In genomic region chr7:140903212-140903611, GRCm38 (mm10) we compare ENCODE assay signal across 8 mouse cellular contexts. TPM values are rescaled to one million over a fixed set of nuclear protein-coding genes. Genes with fewer than 3 reads are reported as not detected.
DNase-seq lines count a peak whose midpoint lies in the region; ATAC-seq and TF ChIP-seq lines count a peak whose summit lies in the region.
"Had no signal": no experiment of that assay in that cellular context is flagged by ENCODE, and none has a peak within 500 bp of the region (broad histone marks: within the 10 kb centered on the region; RNA-seq: fewer than 3 reads in every experiment).

No protein-coding gene starts in this region.

- peak; percentile 34; the same call in 1 of the 2 replicates for ATAC-seq in intestine, postnatal 0 days
- peak; percentile 73 for ATAC-seq in midbrain, embryonic 13.5 days

- H3K9ac ChIP-seq in intestine, postnatal 0 days (ENCODE audit: low read depth, low read length) = no peak overlapping the region
- H3K9ac ChIP-seq in midbrain, embryonic 13.5 days (replicated peaks) = 0 out of 2 replicates have a peak overlapping the region, but pooled peaks have one; percentile 16

- 25% methylated on average over 13 of the region's 13 CpGs for WGBS in intestine, postnatal 0 days
- 27% methylated on average over 13 of the region's 13 CpGs for WGBS in limb, embryonic 10.5 days
- 22% methylated on average over 13 of the region's 13 CpGs for WGBS in midbrain, embryonic 13.5 days

- DNase-seq in T-cell, adult 2 months (ENCODE audit: low spot score) = peak; percentile 55
- DNase-seq in cerebellum, adult 9-11 months = peak; percentile 65
- DNase-seq in gastrocnemius, adult 18-20 months (ENCODE audit: low spot score) = peak; percentile 83
- peak; percentile 87 for DNase-seq in limb, embryonic 10.5 days (ENCODE audit: low spot score)
- peak; percentile 60 for DNase-seq in spleen, adult 12 weeks (ENCODE audit: low spot score)

- peaks cover 11% of the 10 kb centered on the region for H3K36me3 ChIP-seq in intestine, postnatal 0 days (ENCODE audit: control insufficient read depth, insufficient read depth)
- peaks cover 25% of the 10 kb centered on the region for H3K36me3 ChIP-seq in limb, embryonic 10.5 days
- peaks cover 22% of the 10 kb centered on the region for H3K36me3 ChIP-seq in midbrain, embryonic 13.5 days

- H3K4me1 ChIP-seq in intestine, postnatal 0 days (replicated peaks; ENCODE audit: control insufficient read depth, insufficient read depth, low read length) = no peaks in the 10 kb centered on the region
- H3K4me1 ChIP-seq in limb, embryonic 10.5 days = peaks cover 20% of the 10 kb centered on the region
- no peaks in the 10 kb centered on the region; the same call in 1 of the 2 replicates for H3K4me1 ChIP-seq in midbrain, embryonic 13.5 days (replicated peaks)

- no peak overlapping the region for H3K4me3 ChIP-seq in intestine, postnatal 0 days (ENCODE audit: low read depth, low read length)
- no peak overlapping the region for H3K4me3 ChIP-seq in limb, embryonic 10.5 days
- no peak overlapping the region for H3K4me3 ChIP-seq in midbrain, embryonic 13.5 days (replicated peaks)

- H3K27ac ChIP-seq in intestine, postnatal 0 days (ENCODE audit: low read depth, low read length) = no peak overlapping the region
- peak overlapping the region; percentile 31 for H3K27ac ChIP-seq in limb, embryonic 10.5 days
- no peak overlapping the region for H3K27ac ChIP-seq in midbrain, embryonic 13.5 days
- H3K27ac ChIP-seq: macrophage had no signal

- H3K4me2 ChIP-seq in intestine, postnatal 0 days (replicated peaks; ENCODE audit: low read depth) = no peak overlapping the region
- no peak overlapping the region for H3K4me2 ChIP-seq in midbrain, embryonic 13.5 days (replicated peaks)

- H3K27me3 ChIP-seq in intestine, postnatal 0 days (replicated peaks; ENCODE audit: control insufficient read depth, insufficient read depth, low read length) = no peaks in the 10 kb centered on the region
- H3K27me3 ChIP-seq in limb, embryonic 10.5 days (ENCODE audit: low read depth, poor library complexity, severe bottlenecking) = no peaks in the 10 kb centered on the region
- no peaks in the 10 kb centered on the region for H3K27me3 ChIP-seq in midbrain, embryonic 13.5 days

- H3K9me3 ChIP-seq in intestine, postnatal 0 days (ENCODE audit: control insufficient read depth) = no peaks in the 10 kb centered on the region
- H3K9me3 ChIP-seq in limb, embryonic 10.5 days (replicated peaks) = no peaks in the 10 kb centered on the region
- no peaks in the 10 kb centered on the region for H3K9me3 ChIP-seq in midbrain, embryonic 13.5 days

- TF ChIP-seq CTCF in intestine, postnatal 0 days (IDR thresholded peaks at IDR 0.05; ENCODE audit: low read depth) = peak; percentile 95

RNA-seq across cellular contexts. Expression of gene Cox8b, which starts 3.0 kb away (rescaled TPM):
- 1,000 to 10,000 TPM; 2,037 to 2,233 TPM for total RNA-seq in gastrocnemius, adult 18-20 months (2021)
- polyA plus RNA-seq in intestine, postnatal 0 days (2015; fragmentation: Nextera tagmentation; extraction: Ambion mirVana) = 0.53 and 0.69 TPM in 2 replicates
- polyA plus RNA-seq in limb, embryonic 10.5 days (2016; fragmentation: Nextera tagmentation; extraction: Ambion mirVana) = 0.49 TPM in 1 of 2 replicates, not detected in the other
- polyA plus RNA-seq in midbrain, embryonic 13.5 days (2015; fragmentation: Nextera tagmentation; extraction: Ambion mirVana) = not detected in 2 replicates
- polyA plus RNA-seq: macrophage had no signal

RNA-seq across cellular contexts. Expression of gene Nlrp6, which starts 17.5 kb away (rescaled TPM):
- total RNA-seq in gastrocnemius, adult 18-20 months (2021) = not detected
- polyA plus RNA-seq in intestine, postnatal 0 days (2015; fragmentation: Nextera tagmentation; extraction: Ambion mirVana) = 52.8 and 53.0 TPM in 2 replicates
- 0.06 and 0.26 TPM in 2 replicates for polyA plus RNA-seq in limb, embryonic 10.5 days (2016; fragmentation: Nextera tagmentation; extraction: Ambion mirVana)
- polyA plus RNA-seq in midbrain, embryonic 13.5 days (2015; fragmentation: Nextera tagmentation; extraction: Ambion mirVana) = 0.17 and 0.18 TPM in 2 replicates
- polyA plus RNA-seq: macrophage had no signal

RNA-seq across cellular contexts. Expression of gene Sirt3, which starts 21.1 kb away (rescaled TPM):
- 10 to 100 TPM; 22.5 to 25.5 TPM for total RNA-seq in gastrocnemius, adult 18-20 months (2021)
- 28.9 and 30.9 TPM in 2 replicates for polyA plus RNA-seq in intestine, postnatal 0 days (2015; fragmentation: Nextera tagmentation; extraction: Ambion mirVana)
- 25.4 and 27.6 TPM in 2 replicates for polyA plus RNA-seq in limb, embryonic 10.5 days (2016; fragmentation: Nextera tagmentation; extraction: Ambion mirVana)
- polyA plus RNA-seq in midbrain, embryonic 13.5 days (2015; fragmentation: Nextera tagmentation; extraction: Ambion mirVana) = 40.7 and 42.1 TPM in 2 replicates

RNA-seq across cellular contexts. Expression of gene Psmd13, which starts 21.4 kb away (rescaled TPM):
- 10 to 100 TPM; 83.0 to 87.8 TPM for total RNA-seq in gastrocnemius, adult 18-20 months (2021)
- 150 and 155 TPM in 2 replicates for polyA plus RNA-seq in intestine, postnatal 0 days (2015; fragmentation: Nextera tagmentation; extraction: Ambion mirVana)
- 353 and 364 TPM in 2 replicates for polyA plus RNA-seq in limb, embryonic 10.5 days (2016; fragmentation: Nextera tagmentation; extraction: Ambion mirVana)
- polyA plus RNA-seq in midbrain, embryonic 13.5 days (2015; fragmentation: Nextera tagmentation; extraction: Ambion mirVana) = 287 and 302 TPM in 2 replicates

RNA-seq across cellular contexts. Expression of gene Pgghg, which starts 38.0 kb away (rescaled TPM):
- total RNA-seq in gastrocnemius, adult 18-20 months (2021) = 1 to 10 TPM; 2.2 to 3.4 TPM
- polyA plus RNA-seq in intestine, postnatal 0 days (2015; fragmentation: Nextera tagmentation; extraction: Ambion mirVana) = 18.9 and 19.4 TPM in 2 replicates
- 11.4 and 15.4 TPM in 2 replicates for polyA plus RNA-seq in limb, embryonic 10.5 days (2016; fragmentation: Nextera tagmentation; extraction: Ambion mirVana)
- polyA plus RNA-seq in midbrain, embryonic 13.5 days (2015; fragmentation: Nextera tagmentation; extraction: Ambion mirVana) = 8.4 and 8.7 TPM in 2 replicates

Comparison
In these comparisons a context has a peak if more than half of its experiments do, and no peak if none do; other contexts are left out.
1. RNA of gene Nlrp6, which starts 17.5 kb away (polyA plus RNA-seq): 52.8 to 53.0 TPM in intestine, postnatal 0 days; 0.06 to 0.26 TPM in limb, embryonic 10.5 days and 0.17 to 0.18 TPM in midbrain, embryonic 13.5 days; every median in the first group is over 10 times any median in the second.
2. Peak in every context shown above with its lines, with median percentiles within 50 percentile points of each other: DNase-seq.